Mouse (Mus musculus) ES-Bruce4 (cell line): ENCODE measurements around the gene Dtnbp1. TPM values are rescaled to one million over a fixed set of nuclear protein-coding genes. Genes with fewer than 3 reads are reported as not detected.

Experiments used
- H3K27ac ChIP-seq: 2 replicates; pipeline ENCODE4 v1.5.1; 2012; ENCODE audit warnings: low read length, inconsistent platforms; ENCODE audit not compliant: insufficient read depth
- H3K27me3 ChIP-seq: 2 replicates; pipeline ENCODE4 v1.6.1; 2012; ENCODE audit warnings: mild to moderate bottlenecking, low read length, inconsistent platforms; ENCODE audit not compliant: control insufficient read depth, poor library complexity, insufficient read depth, severe bottlenecking
- H3K36me3 ChIP-seq: 2 replicates; pipeline ENCODE4 v1.6.1; 2012; ENCODE audit warnings: inconsistent platforms, mild to moderate bottlenecking, low read length, moderate library complexity; ENCODE audit not compliant: control insufficient read depth, poor library complexity, insufficient read depth, severe bottlenecking
- H3K4me1 ChIP-seq: one replicate; pipeline ENCODE4 v1.8.1; 2011; ENCODE audit warnings: low read length; ENCODE audit not compliant: control insufficient read depth, insufficient read depth
- H3K4me3 ChIP-seq: 2 replicates; pipeline ENCODE4 v1.5.1; 2011; ENCODE audit warnings: low read depth, mild to moderate bottlenecking, low read length
- H3K9ac ChIP-seq: 2 replicates; pipeline ENCODE4 v1.6.1; 2012; ENCODE audit warnings: low read depth, mild to moderate bottlenecking, inconsistent platforms; ENCODE audit not compliant: poor library complexity, severe bottlenecking
- H3K9me3 ChIP-seq: replicated peaks from 2 replicates; pipeline ENCODE4 v1.6.1; 2012; ENCODE audit warnings: mild to moderate bottlenecking, low read length, inconsistent platforms; ENCODE audit not compliant: control insufficient read depth, poor library complexity, insufficient read depth, severe bottlenecking
- CTCF ChIP-seq: IDR thresholded peaks from one replicate; pipeline ENCODE4 v1.8.1; 2011; ENCODE audit warnings: low read depth, low read length
- EP300 ChIP-seq: IDR thresholded peaks from 2 replicates; pipeline ENCODE4 v1.6.1; 2011; ENCODE audit warnings: low read depth, low read length; ENCODE audit not compliant: insufficient read depth
- POLR2A ChIP-seq: IDR thresholded peaks from one replicate; pipeline ENCODE4 v1.8.1; 2011; ENCODE audit warnings: low read length; ENCODE audit not compliant: insufficient read depth
- polyA plus RNA-seq: library from polyadenylated mRNA; stranded (reverse); fragments of >200 nt; gene quantifications from 2 replicates; pipeline ENCODE4 v1.2.4, GENCODE M21; 2011; ENCODE audit warnings: low read depth; ENCODE audit not compliant: missing spikeins, insufficient read depth, insufficient read length

The Dtnbp1 gene
- polyA plus RNA-seq, 1 experiment, result 21.6 TPM

GRCm38 (mm10) chr13:45029791-45030190 is 27.8 kb upstream of the Dtnbp1 start:
- Histone ChIP-seq H3K4me3 (no peak overlapping the region), H3K9ac (no peak overlapping the region), H3K4me1 (no peaks in the 10 kb centered on the region), H3K27me3 (no peaks in the 10 kb centered on the region), H3K36me3 (no peaks in the 10 kb centered on the region), H3K27ac (no peak overlapping the region), H3K9me3 (no peaks in the 10 kb centered on the region)
- TF ChIP-seq CTCF, result no peak
- no peak for TF ChIP-seq EP300
- no peak for TF ChIP-seq POLR2A

- no peaks in the 10 kb centered on the region for H3K4me1 ChIP-seq
- no peak overlapping the region for H3K4me3 ChIP-seq
- no peaks in the 10 kb centered on the region for H3K27me3 ChIP-seq
- H3K9me3 ChIP-seq, result no peaks in the 10 kb centered on the region
- H3K27ac ChIP-seq, result no peak overlapping the region
- no peak overlapping the region for H3K9ac ChIP-seq
- H3K36me3 ChIP-seq, result no peaks in the 10 kb centered on the region
- no peak for TF ChIP-seq POLR2A
- TF ChIP-seq EP300, result no peak
- no peak for TF ChIP-seq CTCF
These were observed 24.3 kb upstream of the Dtnbp1 start for GRCm38 (mm10) chr13:45026291-45026690.

GRCm38 (mm10) chr13:45024821-45025220 is 22.9 kb upstream of the Dtnbp1 start:
- Histone ChIP-seq H3K4me1 (no peaks in the 10 kb centered on the region), H3K27ac (no peak overlapping the region), H3K9me3 (no peaks in the 10 kb centered on the region), H3K4me3 (no peak overlapping the region), H3K27me3 (no peaks in the 10 kb centered on the region), H3K36me3 (no peaks in the 10 kb centered on the region), H3K9ac (no peak overlapping the region)
- TF ChIP-seq EP300 (no peak), CTCF (no peak), POLR2A (no peak)

GRCm38 (mm10) chr13:45023356-45024150 is 21.6 kb upstream of the Dtnbp1 start:
- Histone ChIP-seq H3K9ac (no peak overlapping the region), H3K9me3 (peaks cover 2% of the 10 kb centered on the region; the same call in 1 of the 2 replicates), H3K27me3 (no peaks in the 10 kb centered on the region), H3K36me3 (no peaks in the 10 kb centered on the region), H3K27ac (no peak overlapping the region), H3K4me1 (no peaks in the 10 kb centered on the region), H3K4me3 (no peak overlapping the region)
- TF ChIP-seq CTCF (no peak), EP300 (no peak), POLR2A (no peak)

GRCm38 (mm10) chr13:45008150-45008549 is 6.2 kb upstream of the Dtnbp1 start:
- TF ChIP-seq POLR2A, result no peak
- peak; percentile 41 for TF ChIP-seq CTCF
- H3K27ac ChIP-seq, result no peak overlapping the region
- no peaks in the 10 kb centered on the region for H3K4me1 ChIP-seq
- H3K9ac ChIP-seq, result no peak overlapping the region
- H3K4me3 ChIP-seq, result no peak overlapping the region
- no peaks in the 10 kb centered on the region; the same call in 1 of the 2 replicates for H3K27me3 ChIP-seq
- H3K36me3 ChIP-seq, result no peaks in the 10 kb centered on the region
- peaks cover 21% of the 10 kb centered on the region; the same call in 1 of the 2 replicates for H3K9me3 ChIP-seq

- Histone ChIP-seq H3K4me1 (no peaks in the 10 kb centered on the region), H3K9me3 (peaks cover 21% of the 10 kb centered on the region; the same call in 1 of the 2 replicates), H3K36me3 (no peaks in the 10 kb centered on the region), H3K27me3 (no peaks in the 10 kb centered on the region; the same call in 1 of the 2 replicates), H3K4me3 (no peak overlapping the region), H3K9ac (no peak overlapping the region), H3K27ac (no peak overlapping the region)
- TF ChIP-seq POLR2A (no peak), CTCF (no peak), EP300 (no peak)
These were observed 5.8 kb upstream of the Dtnbp1 start for GRCm38 (mm10) chr13:45007726-45008125.
